Mouse (Mus musculus) CH12.LX (cell line): ENCODE measurements at regions not wholly inside any gene's neighbourhood (a gene's known extent, or its start where the extent isn't known, plus 50 kb on each side); places are given as distances from the start of the nearest gene placed in this dataset.
A peak's percentile ranks its signal among the peaks of the same experiment; 100 is the strongest.

Experiments
- DNase-seq: peaks from one replicate; pipeline ENCODE4 v3.0.0-alpha.2; 2013; ENCODE audit errors: extremely low read depth
- H3K27ac ChIP-seq: 2 replicates; pipeline ENCODE4 v1.5.1; 2012; ENCODE audit warnings: low read depth, mild to moderate bottlenecking, control low read depth, moderate library complexity; ENCODE audit not compliant: insufficient read depth
- H3K27me3 ChIP-seq: replicated peaks from 2 replicates; pipeline ENCODE3; 2012; ENCODE audit warnings: inconsistent platforms
- H3K36me3 ChIP-seq, 2 experiments: replicated peaks in 1 of 2; 2 replicates each; pipeline versions ENCODE3 to v1.6.1; 2012; ENCODE audit warnings: inconsistent platforms in 1 of 2, low read length in 1 of 2, mild to moderate bottlenecking in 1 of 2, mixed read lengths in 1 of 2, moderate library complexity in 1 of 2; ENCODE audit not compliant: control insufficient read depth in 1 of 2, insufficient read depth in 1 of 2
- H3K4me1 ChIP-seq, 2 experiments: 2 replicates each; pipeline ENCODE4 v1.6.1; 2012; ENCODE audit warnings: inconsistent platforms in 1 of 2, moderate library complexity in 1 of 2; ENCODE audit not compliant: insufficient read depth in 2 of 2, control insufficient read depth in 1 of 2
- H3K4me2 ChIP-seq: 2 replicates; pipeline ENCODE4 v1.6.1; 2012; ENCODE audit warnings: low read depth, mild to moderate bottlenecking, control low read depth; ENCODE audit not compliant: poor library complexity, insufficient read depth, severe bottlenecking
- H3K4me3 ChIP-seq, 3 experiments: fragments of 150-350 bp in 1 of 3; sonication (generic) in 1 of 3; replicated peaks in 1 of 3; 2 replicates each; pipeline versions ENCODE3 to v1.5.1; 2011 to 2012; ENCODE audit warnings: low read depth in 2 of 3, low read length in 2 of 3, mild to moderate bottlenecking in 2 of 3, moderate library complexity in 2 of 3, control low read depth in 1 of 3, improper control_type of control experiment in 1 of 3, inconsistent platforms in 1 of 3, mixed read lengths in 1 of 3; ENCODE audit not compliant: poor library complexity in 1 of 3
- H3K79me2 ChIP-seq: replicated peaks from 2 replicates; pipeline ENCODE4 v1.6.1; 2012; ENCODE audit warnings: mild to moderate bottlenecking, moderate library complexity; ENCODE audit not compliant: control insufficient read depth, poor library complexity, insufficient read depth, severe bottlenecking; ENCODE audit errors: extremely low read depth
- H3K9ac ChIP-seq: 2 replicates; pipeline ENCODE4 v1.6.1; 2012; ENCODE audit warnings: low read depth, mild to moderate bottlenecking, control low read depth, moderate library complexity; ENCODE audit not compliant: insufficient read depth
- H3K9me3 ChIP-seq: replicated peaks from 2 replicates; pipeline ENCODE3; 2012; ENCODE audit warnings: low read length, inconsistent platforms, mixed read lengths
- BHLHE40 ChIP-seq: IDR thresholded peaks from 2 replicates; pipeline ENCODE4 v1.6.1; 2011; ENCODE audit warnings: mild to moderate bottlenecking, low read depth, low read length, improper control_type of control experiment
- CHD1 ChIP-seq: IDR thresholded peaks from 2 replicates; pipeline ENCODE4 v1.6.1; 2012; ENCODE audit warnings: low read depth, low read length, improper control_type of control experiment, inconsistent platforms
- CHD2 ChIP-seq: IDR thresholded peaks from 2 replicates; pipeline ENCODE4 v1.6.1; 2011; ENCODE audit warnings: low read length, improper control_type of control experiment
- CTCF ChIP-seq, 2 experiments: IDR thresholded peaks in 1 of 2; conservative IDR thresholded peaks in 1 of 2; 2 replicates each; pipeline ENCODE4 v1.5.1; 2011 to 2012; ENCODE audit warnings: low read depth in 2 of 2, low read length in 2 of 2, improper control_type of control experiment in 1 of 2, inconsistent platforms in 1 of 2, mild to moderate bottlenecking in 1 of 2, moderate library complexity in 1 of 2
- E2F4 ChIP-seq: IDR thresholded peaks from 2 replicates; pipeline ENCODE4 v1.6.1; 2011; ENCODE audit warnings: low read depth, low read length, improper control_type of control experiment; ENCODE audit not compliant: insufficient replicate concordance
- ELF1 ChIP-seq: IDR thresholded peaks from 2 replicates; pipeline ENCODE4 v1.6.1; 2014; ENCODE audit warnings: low read depth, mild to moderate bottlenecking, inconsistent platforms, low read length, improper control_type of control experiment
- EP300 ChIP-seq: IDR thresholded peaks from 2 replicates; pipeline ENCODE4 v1.6.1; 2011; ENCODE audit warnings: low read length, improper control_type of control experiment
- ETS1 ChIP-seq: conservative IDR thresholded peaks from 2 replicates; pipeline ENCODE4 v1.6.1; 2012; ENCODE audit warnings: low read depth, mild to moderate bottlenecking, inconsistent platforms, low read length, improper control_type of control experiment, moderate library complexity
- GABPA ChIP-seq: IDR thresholded peaks from 2 replicates; pipeline ENCODE4 v1.6.1; 2012; ENCODE audit warnings: low read depth, low read length, improper control_type of control experiment, inconsistent platforms; ENCODE audit not compliant: insufficient replicate concordance
- HCFC1 ChIP-seq: IDR thresholded peaks from 2 replicates; pipeline ENCODE4 v1.6.1; 2012; ENCODE audit warnings: low read depth, mild to moderate bottlenecking, inconsistent platforms, low read length, improper control_type of control experiment
- IRF4 ChIP-seq: IDR thresholded peaks from 2 replicates; pipeline ENCODE4 v1.6.1; 2014; ENCODE audit warnings: low read depth, mild to moderate bottlenecking, inconsistent platforms, low read length, improper control_type of control experiment
- JUN ChIP-seq: IDR thresholded peaks from 2 replicates; pipeline ENCODE4 v1.6.1; 2011; ENCODE audit warnings: low read depth, mild to moderate bottlenecking, low read length, improper control_type of control experiment, moderate library complexity; ENCODE audit not compliant: insufficient read depth
- JUND ChIP-seq: conservative IDR thresholded peaks from 2 replicates; pipeline ENCODE4 v1.6.1; 2011; ENCODE audit warnings: low read depth, low read length, improper control_type of control experiment
- KAT2A ChIP-seq: IDR thresholded peaks from 2 replicates; pipeline ENCODE4 v1.6.1; 2012; ENCODE audit warnings: low read length, improper control_type of control experiment, inconsistent platforms; ENCODE audit not compliant: insufficient replicate concordance
- MAFK ChIP-seq: IDR thresholded peaks from 2 replicates; pipeline ENCODE4 v1.6.1; 2011; ENCODE audit warnings: low read length, improper control_type of control experiment; ENCODE audit not compliant: insufficient replicate concordance
- MAX ChIP-seq: IDR thresholded peaks from 2 replicates; pipeline ENCODE4 v1.6.1; 2011; ENCODE audit warnings: low read length, improper control_type of control experiment
- MAZ ChIP-seq: IDR thresholded peaks from 2 replicates; pipeline ENCODE4 v1.6.1; 2012; ENCODE audit warnings: low read depth, mild to moderate bottlenecking, inconsistent platforms, low read length, improper control_type of control experiment, moderate library complexity
- MEF2A ChIP-seq: IDR thresholded peaks from 2 replicates; pipeline ENCODE4 v1.6.1; 2014; ENCODE audit warnings: low read depth, mild to moderate bottlenecking, inconsistent platforms, low read length, improper control_type of control experiment, borderline replicate concordance
- MXI1 ChIP-seq: IDR thresholded peaks from 2 replicates; pipeline ENCODE4 v1.6.1; 2011; ENCODE audit warnings: mild to moderate bottlenecking, low read depth, low read length, improper control_type of control experiment
- MYC ChIP-seq: IDR thresholded peaks from 2 replicates; pipeline ENCODE4 v1.6.1; 2011; ENCODE audit warnings: low read depth, mild to moderate bottlenecking, improper control_type of control experiment, low read length
- NELFE ChIP-seq: IDR thresholded peaks from 2 replicates; pipeline ENCODE4 v1.6.1; 2011; ENCODE audit warnings: low read depth, low read length, improper control_type of control experiment
- NRF1 ChIP-seq: IDR thresholded peaks from 2 replicates; pipeline ENCODE4 v1.6.1; 2014; ENCODE audit warnings: low read depth, mild to moderate bottlenecking, inconsistent platforms, low read length, improper control_type of control experiment, moderate library complexity
- PAX5 ChIP-seq: IDR thresholded peaks from 2 replicates; pipeline ENCODE4 v1.6.1; 2012; ENCODE audit warnings: low read length, inconsistent platforms, mixed read lengths
- POLR2A ChIP-seq: IDR thresholded peaks from 2 replicates; pipeline ENCODE4 v1.6.1; 2011; ENCODE audit warnings: low read depth, mild to moderate bottlenecking, improper control_type of control experiment, low read length
- POLR2AphosphoS2 ChIP-seq: IDR thresholded peaks from 2 replicates; pipeline ENCODE4 v1.6.1; 2011; ENCODE audit warnings: low read depth, low read length, improper control_type of control experiment
- RAD21 ChIP-seq: IDR thresholded peaks from 2 replicates; pipeline ENCODE4 v1.6.1; 2011; ENCODE audit warnings: low read depth, mild to moderate bottlenecking, low read length, improper control_type of control experiment, moderate library complexity
- RCOR1 ChIP-seq: conservative IDR thresholded peaks from 2 replicates; pipeline ENCODE4 v1.6.1; 2012; ENCODE audit warnings: low read depth, mild to moderate bottlenecking, inconsistent platforms, low read length, improper control_type of control experiment
- SIN3A ChIP-seq: IDR thresholded peaks from 2 replicates; pipeline ENCODE4 v1.6.1; 2012; ENCODE audit warnings: low read length, improper control_type of control experiment, inconsistent platforms
- SMC3 ChIP-seq: IDR thresholded peaks from 2 replicates; pipeline ENCODE4 v1.6.1; 2011; ENCODE audit warnings: low read depth, low read length, improper control_type of control experiment
- TBP ChIP-seq: conservative IDR thresholded peaks from 2 replicates; pipeline ENCODE4 v1.6.1; 2011; ENCODE audit warnings: low read depth, low read length, improper control_type of control experiment
- TCF12 ChIP-seq: IDR thresholded peaks from 2 replicates; pipeline ENCODE4 v1.6.1; 2014; ENCODE audit warnings: low read depth, mild to moderate bottlenecking, inconsistent platforms, low read length, improper control_type of control experiment
- UBTF ChIP-seq: IDR thresholded peaks from 2 replicates; pipeline ENCODE4 v1.6.1; 2012; ENCODE audit warnings: low read depth, mild to moderate bottlenecking, inconsistent platforms, low read length, improper control_type of control experiment, moderate library complexity
- USF1 ChIP-seq: IDR thresholded peaks from 2 replicates; pipeline ENCODE4 v1.6.1; 2014; ENCODE audit warnings: low read depth, mild to moderate bottlenecking, inconsistent platforms, low read length, improper control_type of control experiment
- USF2 ChIP-seq: conservative IDR thresholded peaks from 2 replicates; pipeline ENCODE4 v1.6.1; 2011; ENCODE audit warnings: low read depth, low read length, improper control_type of control experiment
- ZC3H11A ChIP-seq: IDR thresholded peaks from 2 replicates; pipeline ENCODE4 v1.6.1; 2012; ENCODE audit warnings: low read depth, mild to moderate bottlenecking, inconsistent platforms, low read length, improper control_type of control experiment
- ZKSCAN1 ChIP-seq: IDR thresholded peaks from 2 replicates; pipeline ENCODE4 v1.6.1; 2012; ENCODE audit warnings: low read depth, inconsistent platforms, low read length, improper control_type of control experiment, borderline replicate concordance
- ZMIZ1 ChIP-seq: IDR thresholded peaks from 2 replicates; pipeline ENCODE4 v1.6.1; 2012; ENCODE audit warnings: low read depth, mild to moderate bottlenecking, inconsistent platforms, low read length, improper control_type of control experiment
- ZNF384 ChIP-seq: IDR thresholded peaks from 2 replicates; pipeline ENCODE4 v1.6.1; 2012; ENCODE audit warnings: low read depth, low read length, improper control_type of control experiment, inconsistent platforms
- dilution Hi-C: fragments of 300-500 bp; cut with MboI; formaldehyde crosslinking; loops from 2 replicates; pipeline ENCODE4 v1.14.3; 2020; ENCODE audit warnings: low sequenced_read_pairs; ENCODE audit not compliant: extremely low pct_unique_long_range_greater_than_20kb, extremely low pct_ligation_motif_present
- in situ Hi-C: fragments of 300-500 bp; cut with MboI; formaldehyde crosslinking; loops from 3 replicates; pipeline ENCODE4 v1.14.3; 2019; ENCODE audit warnings: low sequenced_read_pairs, low pct_ligation_motif_present, low pct_unique_long_range_greater_than_20kb, mixed read lengths

DNA sequence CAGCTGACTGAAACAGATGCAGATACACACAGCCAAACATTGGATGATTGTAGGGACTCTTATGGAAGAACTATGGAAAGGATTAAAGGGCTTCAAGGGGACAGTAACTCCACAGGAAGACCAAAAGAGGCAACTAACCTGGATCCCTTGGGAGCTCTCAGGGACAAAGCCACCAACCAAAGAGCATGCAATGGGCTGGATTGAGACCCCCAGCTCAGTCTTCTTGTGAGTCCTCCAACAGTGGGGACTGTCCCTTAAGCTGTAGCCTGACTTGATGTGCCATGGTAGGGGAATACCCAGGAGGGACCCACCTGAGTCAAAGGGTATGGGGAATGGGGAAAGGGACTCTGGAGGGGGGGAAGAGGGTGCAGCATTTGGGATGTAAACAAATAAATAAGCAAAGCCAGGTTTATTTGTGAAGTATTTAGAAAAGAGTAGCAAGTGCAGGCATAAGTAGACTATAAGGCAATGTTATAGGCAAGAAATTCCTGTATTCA, 313.8 kb downstream of the Otol1 start:
- peak overlapping the region; percentile 18; the same call in 1 of the 2 replicates for H3K27ac ChIP-seq
- H3K4me1 ChIP-seq = peaks cover 11 to 52% of the 10 kb centered on the region in 2 experiments; a peak in 3 of 4 replicates
- H3K27me3 ChIP-seq = no peaks in the 10 kb centered on the region
- dilution Hi-C loops = no loop called here
- no peak overlapping the region for H3K9ac ChIP-seq
- H3K4me2 ChIP-seq = peak overlapping the region; percentile 55; the same call in 1 of the 2 replicates
- no peaks in the 10 kb centered on the region for H3K36me3 ChIP-seq
- H3K79me2 ChIP-seq = no peaks in the 10 kb centered on the region
- DNase-seq = peak; percentile 64
- H3K9me3 ChIP-seq = no peaks in the 10 kb centered on the region
- no peak overlapping the region for H3K4me3 ChIP-seq
- TF ChIP-seq MAZ (no peak), EP300 (peak; percentile 65), NELFE (no peak), SMC3 (no peak), CHD1 (no peak), CTCF (conservative IDR thresholded peaks at IDR 0.05 in 1 of 2, IDR thresholded peaks at IDR 0.05 in 1 of 2; ENCODE audit: low read depth in 2 of 2, low read length in 2 of 2) (no peak), GABPA (no peak), POLR2A (no peak), MEF2A (peak; percentile 15; the same call in 1 of the 2 replicates), POLR2AphosphoS2 (no peak), ZC3H11A (no peak), ZKSCAN1 (no peak), PAX5 (no peak), MAFK (no peak), USF2 (no peak), CHD2 (no peak), ETS1 (peak; percentile 57), KAT2A (no peak), MAX (no peak), BHLHE40 (peak; percentile 45; the same call in 1 of the 2 replicates), MYC (no peak), RAD21 (no peak), ELF1 (no peak), UBTF (no peak), ZNF384 (no peak), E2F4 (no peak), TBP (no peak), RCOR1 (no peak), HCFC1 (no peak), TCF12 (peak; percentile 52; the same call in 1 of the 2 replicates), NRF1 (no peak), USF1 (no peak), JUN (no peak), MXI1 (no peak), IRF4 (peak; percentile 51; the same call in 1 of the 2 replicates), JUND (no peak), SIN3A (no peak), ZMIZ1 (no peak)
- in situ Hi-C loops = no loop called here
